Mouse (Mus musculus): Measurements from ENCODE around the gene Epb41l4b. TPM values are rescaled to one million over a fixed set of nuclear protein-coding genes. Genes with fewer than 3 reads are reported as not detected.

Gene Epb41l4b
- polyA plus RNA-seq, 1 experiment from 2014 or later: 1.2 TPM

- Histone ChIP-seq H3K4me2 (ENCODE audit: low read length) (no peak overlapping the region), H3K27me3 (replicated peaks; ENCODE audit: control insufficient read depth, insufficient read depth, low read length) (no peaks in the 10 kb centered on the region), H3K9ac (replicated peaks; ENCODE audit: low read depth, low read length) (no peak overlapping the region), H3K27ac (ENCODE audit: low read length) (no peak overlapping the region), H3K4me3 (replicated peaks; ENCODE audit: low read length) (no peak overlapping the region), H3K4me1 (replicated peaks; ENCODE audit: control insufficient read depth, insufficient read depth, low read length) (no peaks in the 10 kb centered on the region), H3K9me3 (ENCODE audit: control insufficient read depth, low read length) (no peaks in the 10 kb centered on the region), H3K36me3 (ENCODE audit: control insufficient read depth, insufficient read depth) (peaks cover 2% of the 10 kb centered on the region)
- no peak for ATAC-seq
- 80% methylated on average over 12 of the region's 12 CpGs for WGBS
Measured at GRCm38 (mm10) chr4:56961320-56961925, 181.8 kb downstream of the Epb41l4b start.

DNA sequence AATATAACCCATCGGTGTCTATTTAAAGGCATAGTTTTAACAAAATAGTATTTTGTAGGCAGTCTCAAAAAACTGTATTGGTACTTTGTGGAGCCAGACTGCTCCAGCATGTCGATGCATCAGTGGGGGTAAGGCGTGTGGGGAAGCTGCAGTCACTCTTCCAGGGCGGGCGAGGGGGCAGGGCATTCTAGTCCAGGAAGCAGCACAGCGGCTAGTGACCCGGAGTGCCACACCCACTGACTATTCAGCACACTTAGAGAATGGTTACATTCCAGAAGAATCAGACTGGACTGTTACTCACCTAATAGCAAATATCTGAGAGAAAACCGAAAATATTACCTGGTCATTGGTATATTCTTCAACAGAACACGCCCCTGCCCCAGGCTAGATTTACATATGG, 185.7 kb downstream of the Epb41l4b start:
- no peak overlapping the region for H3K4me2 ChIP-seq (ENCODE audit: low read length)
- H3K4me1 ChIP-seq (replicated peaks; ENCODE audit: control insufficient read depth, insufficient read depth, low read length): no peaks in the 10 kb centered on the region
- H3K36me3 ChIP-seq (ENCODE audit: control insufficient read depth, insufficient read depth): peaks cover 2% of the 10 kb centered on the region
- no peak for ATAC-seq
- no peak overlapping the region for H3K27ac ChIP-seq (ENCODE audit: low read length)
- H3K9ac ChIP-seq (replicated peaks; ENCODE audit: low read depth, low read length): no peak overlapping the region
- H3K9me3 ChIP-seq (ENCODE audit: control insufficient read depth, low read length): no peaks in the 10 kb centered on the region
- H3K27me3 ChIP-seq (replicated peaks; ENCODE audit: control insufficient read depth, insufficient read depth, low read length): no peaks in the 10 kb centered on the region
- 74% methylated on average over 9 of the region's 9 CpGs for WGBS
- H3K4me3 ChIP-seq (replicated peaks; ENCODE audit: low read length): no peak overlapping the region

DNA sequence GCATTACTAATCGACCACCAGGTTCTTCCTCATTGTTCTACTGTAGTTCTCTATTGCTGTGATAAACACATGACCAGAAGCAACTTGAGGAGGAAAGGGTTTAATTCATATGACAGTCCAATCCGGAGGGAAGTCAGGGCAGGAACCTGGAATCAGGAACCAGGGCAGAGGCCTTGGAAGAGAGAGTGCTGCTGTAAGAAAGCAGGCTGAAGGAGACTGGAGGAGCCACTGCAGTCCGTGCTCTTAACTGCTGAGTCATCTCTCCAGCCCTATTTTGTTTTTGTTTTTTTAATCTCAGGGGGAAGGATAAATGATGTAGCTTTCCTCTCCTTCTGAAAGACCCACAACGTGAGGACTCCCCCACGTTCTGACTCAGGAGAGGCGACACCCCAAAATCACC, 190.0 kb downstream of the Epb41l4b start:
- Histone ChIP-seq H3K4me1 (replicated peaks; ENCODE audit: control insufficient read depth, insufficient read depth, low read length) (no peaks in the 10 kb centered on the region), H3K9ac (replicated peaks; ENCODE audit: low read depth, low read length) (no peak overlapping the region), H3K9me3 (ENCODE audit: control insufficient read depth, low read length) (no peaks in the 10 kb centered on the region), H3K4me3 (replicated peaks; ENCODE audit: low read length) (no peak overlapping the region), H3K27ac (ENCODE audit: low read length) (no peak overlapping the region), H3K36me3 (ENCODE audit: control insufficient read depth, insufficient read depth) (no peaks in the 10 kb centered on the region), H3K27me3 (replicated peaks; ENCODE audit: control insufficient read depth, insufficient read depth, low read length) (no peaks in the 10 kb centered on the region), H3K4me2 (ENCODE audit: low read length) (no peak overlapping the region)
- 68% methylated on average over 6 of the region's 6 CpGs for WGBS
- no peak for ATAC-seq

GRCm38 (mm10) chr4:56951701-56952100, 191.5 kb downstream of the Epb41l4b start:
- H3K4me3 ChIP-seq (replicated peaks; ENCODE audit: low read length): no peak overlapping the region
- no peak for ATAC-seq
- 86% methylated on average over 3 of the region's 3 CpGs for WGBS

GRCm38 (mm10) chr4:56949494-56949893, 193.7 kb downstream of the Epb41l4b start:
- no peaks in the 10 kb centered on the region for H3K27me3 ChIP-seq (replicated peaks; ENCODE audit: control insufficient read depth, insufficient read depth, low read length)
- H3K4me3 ChIP-seq (replicated peaks; ENCODE audit: low read length): no peak overlapping the region
- WGBS: 66% methylated on average over 6 of the region's 6 CpGs
- no peaks in the 10 kb centered on the region for H3K9me3 ChIP-seq (ENCODE audit: control insufficient read depth, low read length)
- H3K27ac ChIP-seq (ENCODE audit: low read length): no peak overlapping the region
- no peaks in the 10 kb centered on the region for H3K36me3 ChIP-seq (ENCODE audit: control insufficient read depth, insufficient read depth)
- H3K4me1 ChIP-seq (replicated peaks; ENCODE audit: control insufficient read depth, insufficient read depth, low read length): peaks cover 13% of the 10 kb centered on the region
- no peak overlapping the region for H3K4me2 ChIP-seq (ENCODE audit: low read length)
- no peak overlapping the region for H3K9ac ChIP-seq (replicated peaks; ENCODE audit: low read depth, low read length)
- no peak for ATAC-seq

More at GRCm38 (mm10) chr4:56951701-56952100, 191.5 kb downstream of the Epb41l4b start:
- Histone ChIP-seq H3K27ac (ENCODE audit: low read length) (no peak overlapping the region), H3K4me1 (replicated peaks; ENCODE audit: control insufficient read depth, insufficient read depth, low read length) (peaks cover 2% of the 10 kb centered on the region; the same call in 1 of the 2 replicates), H3K27me3 (replicated peaks; ENCODE audit: control insufficient read depth, insufficient read depth, low read length) (no peaks in the 10 kb centered on the region), H3K9me3 (ENCODE audit: control insufficient read depth, low read length) (no peaks in the 10 kb centered on the region), H3K4me2 (ENCODE audit: low read length) (no peak overlapping the region), H3K9ac (replicated peaks; ENCODE audit: low read depth, low read length) (no peak overlapping the region), H3K36me3 (ENCODE audit: control insufficient read depth, insufficient read depth) (no peaks in the 10 kb centered on the region)

GRCm38 (mm10) chr4:56946641-56947640, 196.3 kb downstream of the Epb41l4b start, which contains the start of gene Tmem245:
TSS of gene Tmem245 (minus strand) at chr4:56947437.
- Histone ChIP-seq H3K9ac (replicated peaks; ENCODE audit: low read depth, low read length) (peak within 1 kb of the TSS; percentile 71), H3K4me2 (ENCODE audit: low read length) (peak within 1 kb of the TSS; percentile 92), H3K4me1 (replicated peaks; ENCODE audit: control insufficient read depth, insufficient read depth, low read length) (peaks cover 16% of the 10 kb centered on the region), H3K27ac (ENCODE audit: low read length) (peak within 1 kb of the TSS; percentile 82), H3K36me3 (ENCODE audit: control insufficient read depth, insufficient read depth) (no peaks in the 10 kb centered on the region), H3K4me3 (replicated peaks; ENCODE audit: low read length) (peak within 1 kb of the TSS; percentile 75), H3K9me3 (ENCODE audit: control insufficient read depth, low read length) (no peaks in the 10 kb centered on the region), H3K27me3 (replicated peaks; ENCODE audit: control insufficient read depth, insufficient read depth, low read length) (no peaks in the 10 kb centered on the region)
- peak; percentile 98 for ATAC-seq
- WGBS: under 1% methylated on average over 106 of the region's 107 CpGs

GRCm38 (mm10) chr4:56946180-56946579, 197.1 kb downstream of the Epb41l4b start:
- Histone ChIP-seq H3K4me3 (replicated peaks; ENCODE audit: low read length) (peak overlapping the region; percentile 75), H3K9me3 (ENCODE audit: control insufficient read depth, low read length) (no peaks in the 10 kb centered on the region), H3K9ac (replicated peaks; ENCODE audit: low read depth, low read length) (peak overlapping the region; percentile 71), H3K36me3 (ENCODE audit: control insufficient read depth, insufficient read depth) (no peaks in the 10 kb centered on the region), H3K4me2 (ENCODE audit: low read length) (peak overlapping the region; percentile 92), H3K4me1 (replicated peaks; ENCODE audit: control insufficient read depth, insufficient read depth, low read length) (peaks cover 18% of the 10 kb centered on the region), H3K27me3 (replicated peaks; ENCODE audit: control insufficient read depth, insufficient read depth, low read length) (no peaks in the 10 kb centered on the region), H3K27ac (ENCODE audit: low read length) (no peak overlapping the region)
- ATAC-seq: no peak
- WGBS: under 1% methylated on average over 14 of the region's 14 CpGs

DNA sequence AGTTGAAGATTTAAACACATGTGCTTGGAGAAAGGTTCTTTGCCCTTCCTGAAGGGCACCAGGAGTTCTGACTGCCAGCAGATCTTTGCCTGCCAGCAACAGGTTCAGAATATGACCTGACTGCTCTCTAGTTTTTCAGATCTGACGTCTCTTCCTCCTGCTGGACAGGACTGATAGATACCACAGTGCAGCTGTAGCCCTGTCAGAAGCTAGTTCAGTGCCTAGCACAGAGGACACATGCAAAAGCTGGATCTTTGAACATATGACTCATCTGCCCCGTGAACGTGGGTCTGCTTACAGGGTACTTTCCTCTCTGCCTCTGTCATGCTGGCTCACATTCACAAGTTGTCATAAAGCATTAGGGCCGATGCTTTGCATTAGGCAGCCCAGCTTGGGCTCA, 199.0 kb downstream of the Epb41l4b start:
- Histone ChIP-seq H3K4me2 (ENCODE audit: low read length) (no peak overlapping the region), H3K27ac (ENCODE audit: low read length) (no peak overlapping the region), H3K9ac (replicated peaks; ENCODE audit: low read depth, low read length) (no peak overlapping the region), H3K9me3 (ENCODE audit: control insufficient read depth, low read length) (no peaks in the 10 kb centered on the region), H3K4me1 (replicated peaks; ENCODE audit: control insufficient read depth, insufficient read depth, low read length) (peaks cover 18% of the 10 kb centered on the region), H3K27me3 (replicated peaks; ENCODE audit: control insufficient read depth, insufficient read depth, low read length) (no peaks in the 10 kb centered on the region), H3K36me3 (ENCODE audit: control insufficient read depth, insufficient read depth) (no peaks in the 10 kb centered on the region), H3K4me3 (replicated peaks; ENCODE audit: low read length) (no peak overlapping the region)
- WGBS: 70% methylated on average over 4 of the region's 4 CpGs
- ATAC-seq: no peak

- H3K9me3 ChIP-seq (ENCODE audit: control insufficient read depth, low read length): no peaks in the 10 kb centered on the region
- peaks cover 18% of the 10 kb centered on the region for H3K4me1 ChIP-seq (replicated peaks; ENCODE audit: control insufficient read depth, insufficient read depth, low read length)
- H3K27me3 ChIP-seq (replicated peaks; ENCODE audit: control insufficient read depth, insufficient read depth, low read length): no peaks in the 10 kb centered on the region
- H3K9ac ChIP-seq (replicated peaks; ENCODE audit: low read depth, low read length): no peak overlapping the region
- H3K27ac ChIP-seq (ENCODE audit: low read length): no peak overlapping the region
- no peaks in the 10 kb centered on the region for H3K36me3 ChIP-seq (ENCODE audit: control insufficient read depth, insufficient read depth)
- 56% methylated on average over 1 of the region's 1 CpGs for WGBS
- H3K4me3 ChIP-seq (replicated peaks; ENCODE audit: low read length): no peak overlapping the region
- H3K4me2 ChIP-seq (ENCODE audit: low read length): no peak overlapping the region
- ATAC-seq: no peak
Measured at GRCm38 (mm10) chr4:56943258-56943657, 200.0 kb downstream of the Epb41l4b start.
